Mouse (Mus musculus): Measurements from ENCODE around the gene Thbs2. TPM values are rescaled to one million over a fixed set of nuclear protein-coding genes. Genes with fewer than 3 reads are reported as not detected.
A peak's percentile ranks its signal among the peaks of the same experiment; 100 is the strongest.

The Thbs2 gene
- polyA plus RNA-seq, 1 experiment from 2014 or later = 2.7 TPM

DNA sequence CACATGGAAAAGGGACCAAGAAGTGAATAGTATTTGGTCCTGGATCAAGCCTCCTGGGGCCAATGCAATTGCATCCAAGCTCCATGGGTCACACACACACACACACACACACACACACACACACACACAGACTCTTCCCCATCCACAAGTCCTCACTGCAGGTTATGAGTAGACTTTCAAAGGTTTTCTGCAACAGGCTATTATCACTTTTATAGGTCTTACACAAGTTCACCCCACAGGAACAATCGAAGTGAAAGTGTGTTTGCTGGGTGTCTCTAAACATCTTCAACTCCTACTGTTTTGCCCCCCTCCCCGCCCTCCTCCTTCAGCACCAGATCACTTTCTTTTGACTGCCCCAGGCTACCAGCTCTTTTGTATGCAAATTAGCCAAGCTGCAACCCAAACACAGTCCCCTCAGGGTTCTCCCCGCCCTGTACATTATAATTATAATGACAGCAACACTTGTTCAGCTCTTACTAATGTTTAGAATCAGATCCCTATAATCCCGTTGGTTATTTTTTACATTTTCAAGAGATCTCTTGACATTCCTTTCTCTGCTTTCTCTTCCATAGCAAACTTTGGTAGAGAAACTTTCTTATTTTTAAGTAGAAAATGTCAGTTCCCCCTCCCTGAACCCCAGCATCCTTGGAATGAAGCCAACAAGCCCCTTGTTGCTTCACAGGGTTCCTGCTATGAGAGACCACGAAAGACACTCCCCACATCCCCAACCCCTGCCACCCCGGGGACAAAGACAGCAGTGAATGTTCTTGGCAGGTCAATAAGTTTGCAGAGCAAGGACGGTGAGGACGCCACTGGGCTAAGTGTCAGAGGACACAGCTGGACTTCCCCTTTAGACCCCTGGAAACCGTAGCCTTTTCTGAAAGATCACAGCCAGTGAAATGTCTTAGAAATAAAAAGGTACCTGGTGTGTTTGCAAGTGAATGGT, 714 bp downstream of the Thbs2 start:
- Histone ChIP-seq H3K9ac (ENCODE audit: low read depth, low read length) (peak overlapping the region; percentile 47; the same call in 1 of the 2 replicates), H3K4me3 (ENCODE audit: low read depth, low read length) (peak overlapping the region; percentile 26), H3K9me3 (replicated peaks; ENCODE audit: control insufficient read depth, low read length) (no peaks in the 10 kb centered on the region), H3K27ac (ENCODE audit: low read depth, low read length) (no peak overlapping the region), H3K36me3 (ENCODE audit: control insufficient read depth, insufficient read depth, low read length) (no peaks in the 10 kb centered on the region), H3K4me1 (ENCODE audit: control insufficient read depth, insufficient read depth, low read length) (no peaks in the 10 kb centered on the region; the same call in 1 of the 2 replicates), H3K27me3 (ENCODE audit: control insufficient read depth, insufficient read depth, low read length) (no peaks in the 10 kb centered on the region), H3K4me2 (peak overlapping the region; percentile 52)
- 7% methylated on average over 9 of the region's 9 CpGs for WGBS (ENCODE audit: insufficient replicate concordance)
- ATAC-seq (replicated peaks; ENCODE audit: insufficient number of reproducible peaks, low FRiP score, low TSS enrichment) = no peak

- Histone ChIP-seq H3K9ac (ENCODE audit: low read depth, low read length) (no peak overlapping the region), H3K27ac (ENCODE audit: low read depth, low read length) (no peak overlapping the region), H3K4me3 (ENCODE audit: low read depth, low read length) (no peak overlapping the region), H3K27me3 (ENCODE audit: control insufficient read depth, insufficient read depth, low read length) (no peaks in the 10 kb centered on the region), H3K4me1 (ENCODE audit: control insufficient read depth, insufficient read depth, low read length) (no peaks in the 10 kb centered on the region; the same call in 1 of the 2 replicates), H3K4me2 (no peak overlapping the region), H3K36me3 (ENCODE audit: control insufficient read depth, insufficient read depth, low read length) (no peaks in the 10 kb centered on the region), H3K9me3 (replicated peaks; ENCODE audit: control insufficient read depth, low read length) (no peaks in the 10 kb centered on the region)
- ATAC-seq (replicated peaks; ENCODE audit: insufficient number of reproducible peaks, low FRiP score, low TSS enrichment) = no peak
- WGBS (ENCODE audit: insufficient replicate concordance) = 71% methylated on average over 6 of the region's 6 CpGs
These were observed 2.1 kb downstream of the Thbs2 start for GRCm38 (mm10) chr17:14691901-14692300.

DNA sequence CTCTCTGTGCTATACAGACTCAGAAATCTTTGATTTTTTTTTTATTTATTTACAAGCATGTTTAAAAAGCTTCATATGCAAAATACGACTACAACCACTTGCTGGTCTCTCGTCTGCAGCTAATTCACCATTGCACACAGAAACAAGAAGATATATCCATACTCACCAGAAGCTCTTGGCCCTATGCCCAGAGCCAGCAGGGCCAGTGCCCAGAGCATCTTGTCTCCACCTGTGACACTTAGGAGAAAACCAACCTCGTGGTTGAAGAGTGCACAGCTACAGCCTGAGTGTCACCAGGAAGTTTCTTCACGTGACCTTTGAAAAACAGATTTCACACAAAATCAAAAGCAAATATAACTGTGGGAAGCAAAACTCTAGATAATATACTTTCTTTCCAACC, 2.8 kb downstream of the Thbs2 start:
- 61% methylated on average over 4 of the region's 4 CpGs for WGBS (ENCODE audit: insufficient replicate concordance)
- Histone ChIP-seq H3K27ac (ENCODE audit: low read depth, low read length) (no peak overlapping the region), H3K9ac (ENCODE audit: low read depth, low read length) (no peak overlapping the region), H3K4me3 (ENCODE audit: low read depth, low read length) (no peak overlapping the region), H3K4me1 (ENCODE audit: control insufficient read depth, insufficient read depth, low read length) (no peaks in the 10 kb centered on the region; the same call in 1 of the 2 replicates), H3K9me3 (replicated peaks; ENCODE audit: control insufficient read depth, low read length) (no peaks in the 10 kb centered on the region), H3K36me3 (ENCODE audit: control insufficient read depth, insufficient read depth, low read length) (no peaks in the 10 kb centered on the region), H3K27me3 (ENCODE audit: control insufficient read depth, insufficient read depth, low read length) (no peaks in the 10 kb centered on the region), H3K4me2 (no peak overlapping the region)
- no peak for ATAC-seq (replicated peaks; ENCODE audit: insufficient number of reproducible peaks, low FRiP score, low TSS enrichment)

DNA sequence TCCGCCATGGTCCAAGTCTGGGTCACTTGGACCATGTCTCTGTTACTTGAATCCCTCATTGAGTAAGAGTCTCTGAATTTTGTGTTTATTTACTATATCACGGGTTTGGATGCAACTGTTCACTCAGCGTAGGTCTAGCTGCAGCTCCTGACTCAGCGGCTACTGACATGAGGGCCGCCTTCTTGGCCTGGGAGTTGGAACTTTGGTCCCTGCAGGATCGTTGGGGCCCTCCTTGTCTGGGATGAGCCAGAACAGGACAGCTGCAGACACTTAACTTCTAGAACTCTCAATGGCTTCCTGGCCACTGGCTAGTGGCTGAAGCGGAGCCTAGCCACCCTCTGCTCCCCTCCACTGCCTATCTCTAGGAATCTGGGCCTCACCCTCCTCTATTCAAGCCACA, 11.2 kb downstream of the Thbs2 start:
- Histone ChIP-seq H3K4me3 (ENCODE audit: low read depth, low read length) (no peak overlapping the region), H3K27me3 (ENCODE audit: control insufficient read depth, insufficient read depth, low read length) (no peaks in the 10 kb centered on the region; the same call in 1 of the 2 replicates), H3K9ac (ENCODE audit: low read depth, low read length) (no peak overlapping the region), H3K9me3 (replicated peaks; ENCODE audit: control insufficient read depth, low read length) (no peaks in the 10 kb centered on the region), H3K36me3 (ENCODE audit: control insufficient read depth, insufficient read depth, low read length) (no peaks in the 10 kb centered on the region), H3K27ac (ENCODE audit: low read depth, low read length) (no peak overlapping the region), H3K4me2 (no peak overlapping the region), H3K4me1 (ENCODE audit: control insufficient read depth, insufficient read depth, low read length) (no peaks in the 10 kb centered on the region)
- 89% methylated on average over 7 of the region's 7 CpGs for WGBS (ENCODE audit: insufficient replicate concordance)
- no peak for ATAC-seq (replicated peaks; ENCODE audit: insufficient number of reproducible peaks, low FRiP score, low TSS enrichment)

DNA sequence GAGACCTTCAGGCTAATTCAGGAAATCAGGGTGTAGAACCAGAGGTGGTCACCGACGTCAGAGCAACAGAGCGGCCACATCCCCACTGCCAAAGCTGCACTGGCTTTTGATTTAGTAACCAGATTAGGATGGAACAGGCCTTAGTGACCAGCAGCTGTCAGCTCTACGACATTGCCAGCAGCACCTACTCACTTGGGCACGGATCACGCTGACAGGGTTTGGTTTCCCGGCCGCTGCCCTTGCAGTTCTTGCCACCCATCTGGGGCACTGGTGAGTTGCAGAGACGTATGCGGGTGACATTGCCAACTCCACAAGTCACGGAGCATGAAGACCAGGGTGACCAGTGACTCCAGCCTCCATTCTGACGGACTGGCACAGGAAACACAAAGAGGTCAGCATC, 13.0 kb downstream of the Thbs2 start:
- 89% methylated on average over 12 of the region's 12 CpGs for WGBS (ENCODE audit: insufficient replicate concordance)
- no peak for ATAC-seq (replicated peaks; ENCODE audit: insufficient number of reproducible peaks, low FRiP score, low TSS enrichment)
- H3K4me3 ChIP-seq (ENCODE audit: low read depth, low read length) = no peak overlapping the region

DNA sequence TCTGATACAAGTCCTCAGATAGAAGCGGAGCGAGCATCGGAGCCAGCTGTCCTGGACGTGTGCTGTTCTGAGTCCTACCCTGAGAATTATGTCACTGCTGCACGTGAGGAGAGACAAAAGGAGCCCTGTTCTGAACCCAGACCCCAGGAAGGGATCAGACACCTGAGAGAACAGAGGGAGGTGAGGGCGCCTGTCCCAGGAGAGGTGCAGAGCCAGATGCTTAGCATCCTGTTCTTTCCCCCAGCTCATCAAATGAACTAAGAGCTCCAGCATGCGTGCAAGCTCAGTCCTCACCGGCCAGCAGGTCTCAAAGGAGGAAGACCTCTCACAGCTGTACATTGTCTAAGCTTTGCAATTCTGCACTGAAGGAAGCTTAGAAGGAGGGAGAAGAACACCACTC, 16.8 kb downstream of the Thbs2 start:
- no peaks in the 10 kb centered on the region for H3K4me1 ChIP-seq (ENCODE audit: control insufficient read depth, insufficient read depth, low read length)
- ATAC-seq (replicated peaks; ENCODE audit: insufficient number of reproducible peaks, low FRiP score, low TSS enrichment) = no peak
- H3K9me3 ChIP-seq (replicated peaks; ENCODE audit: control insufficient read depth, low read length) = no peaks in the 10 kb centered on the region
- H3K27ac ChIP-seq (ENCODE audit: low read depth, low read length) = no peak overlapping the region
- no peak overlapping the region for H3K9ac ChIP-seq (ENCODE audit: low read depth, low read length)
- H3K36me3 ChIP-seq (ENCODE audit: control insufficient read depth, insufficient read depth, low read length) = no peaks in the 10 kb centered on the region
- H3K4me2 ChIP-seq = no peak overlapping the region
- WGBS (ENCODE audit: insufficient replicate concordance) = 68% methylated on average over 8 of the region's 8 CpGs
- H3K4me3 ChIP-seq (ENCODE audit: low read depth, low read length) = no peak overlapping the region
- H3K27me3 ChIP-seq (ENCODE audit: control insufficient read depth, insufficient read depth, low read length) = peaks cover 3% of the 10 kb centered on the region

More for the DNA sequence above, 13.0 kb downstream of the Thbs2 start:
- H3K27me3 ChIP-seq (ENCODE audit: control insufficient read depth, insufficient read depth, low read length) = peaks cover 2% of the 10 kb centered on the region
- H3K9ac ChIP-seq (ENCODE audit: low read depth, low read length) = no peak overlapping the region
- H3K4me2 ChIP-seq = no peak overlapping the region
- H3K27ac ChIP-seq (ENCODE audit: low read depth, low read length) = no peak overlapping the region
- H3K9me3 ChIP-seq (replicated peaks; ENCODE audit: control insufficient read depth, low read length) = no peaks in the 10 kb centered on the region
- no peaks in the 10 kb centered on the region for H3K4me1 ChIP-seq (ENCODE audit: control insufficient read depth, insufficient read depth, low read length)
- no peaks in the 10 kb centered on the region for H3K36me3 ChIP-seq (ENCODE audit: control insufficient read depth, insufficient read depth, low read length)

DNA sequence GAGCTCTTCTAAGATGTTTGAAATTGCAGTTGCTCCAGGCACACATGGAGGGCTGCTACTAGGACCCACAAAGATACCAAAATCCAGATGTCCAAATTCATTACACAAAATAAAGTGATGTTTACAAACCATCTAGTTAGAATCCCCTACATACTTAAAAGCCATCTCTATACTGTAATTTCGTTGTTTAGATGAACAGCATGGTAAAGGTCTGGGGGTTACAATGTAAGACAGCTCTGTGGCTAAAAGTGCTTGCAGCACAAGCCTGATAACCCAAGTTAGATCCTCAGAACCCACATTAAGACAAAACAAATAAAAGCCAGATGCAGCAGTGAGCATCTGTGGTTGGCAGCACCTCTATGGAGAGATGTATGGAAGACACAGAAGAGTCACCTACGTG, 18.5 kb downstream of the Thbs2 start:
- Histone ChIP-seq H3K27ac (ENCODE audit: low read depth, low read length) (no peak overlapping the region), H3K4me3 (ENCODE audit: low read depth, low read length) (no peak overlapping the region), H3K9ac (ENCODE audit: low read depth, low read length) (no peak overlapping the region), H3K36me3 (ENCODE audit: control insufficient read depth, insufficient read depth, low read length) (no peaks in the 10 kb centered on the region), H3K27me3 (ENCODE audit: control insufficient read depth, insufficient read depth, low read length) (peaks cover 3% of the 10 kb centered on the region), H3K4me1 (ENCODE audit: control insufficient read depth, insufficient read depth, low read length) (no peaks in the 10 kb centered on the region), H3K9me3 (replicated peaks; ENCODE audit: control insufficient read depth, low read length) (no peaks in the 10 kb centered on the region), H3K4me2 (no peak overlapping the region)
- no peak for ATAC-seq (replicated peaks; ENCODE audit: insufficient number of reproducible peaks, low FRiP score, low TSS enrichment)
- 75% methylated on average over 2 of the region's 2 CpGs for WGBS (ENCODE audit: insufficient replicate concordance)

DNA sequence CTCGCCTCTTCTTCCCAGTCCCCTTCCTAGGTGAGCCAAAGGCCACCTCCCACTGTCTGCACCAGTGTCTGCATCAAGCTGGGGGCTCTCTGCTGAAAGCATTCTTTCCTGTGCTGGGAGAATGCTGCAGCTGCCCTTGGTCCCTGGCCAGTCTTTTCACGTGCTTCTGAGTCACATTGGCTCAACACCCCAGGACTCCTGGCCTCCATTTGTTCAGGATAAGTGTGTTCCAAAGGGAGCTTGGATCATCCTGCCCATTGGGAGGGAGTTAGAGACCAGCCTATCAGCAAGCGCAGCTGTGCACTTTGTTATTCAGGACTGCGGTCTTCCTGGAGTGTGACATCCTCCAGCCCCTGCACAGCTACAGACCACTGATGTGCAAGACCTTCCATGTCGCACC, 21.6 kb downstream of the Thbs2 start:
- no peak; the same call in 1 of the 2 replicates for ATAC-seq (replicated peaks; ENCODE audit: insufficient number of reproducible peaks, low FRiP score, low TSS enrichment)
- no peak overlapping the region for H3K4me2 ChIP-seq
- H3K36me3 ChIP-seq (ENCODE audit: control insufficient read depth, insufficient read depth, low read length) = no peaks in the 10 kb centered on the region
- peaks cover 3% of the 10 kb centered on the region; the same call in 1 of the 2 replicates for H3K27me3 ChIP-seq (ENCODE audit: control insufficient read depth, insufficient read depth, low read length)
- no peaks in the 10 kb centered on the region for H3K9me3 ChIP-seq (replicated peaks; ENCODE audit: control insufficient read depth, low read length)
- no peak overlapping the region for H3K27ac ChIP-seq (ENCODE audit: low read depth, low read length)
- no peak overlapping the region for H3K4me3 ChIP-seq (ENCODE audit: low read depth, low read length)
- H3K4me1 ChIP-seq (ENCODE audit: control insufficient read depth, insufficient read depth, low read length) = no peaks in the 10 kb centered on the region
- WGBS (ENCODE audit: insufficient replicate concordance) = 54% methylated on average over 5 of the region's 5 CpGs
- no peak overlapping the region for H3K9ac ChIP-seq (ENCODE audit: low read depth, low read length)

DNA sequence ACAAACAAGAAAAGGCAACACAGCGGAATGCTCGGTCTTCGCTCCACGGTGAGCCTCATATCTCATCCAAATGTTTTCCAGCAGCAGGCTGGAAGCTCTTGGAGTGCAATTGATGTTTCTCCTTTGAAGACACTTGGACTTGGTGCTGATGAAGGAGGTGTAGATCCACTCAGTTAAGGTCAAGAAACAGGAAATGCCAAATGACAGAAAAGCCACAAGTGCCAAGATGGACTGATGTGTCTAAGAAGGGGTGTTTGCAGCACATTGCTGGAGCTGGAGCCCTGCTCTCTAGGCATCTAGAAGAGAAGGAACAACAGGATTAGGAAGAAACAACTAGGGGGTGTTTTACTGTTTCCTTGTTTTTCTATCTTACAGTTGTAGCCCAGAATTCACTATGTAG, 26.8 kb downstream of the Thbs2 start:
- Histone ChIP-seq H3K9ac (ENCODE audit: low read depth, low read length) (no peak overlapping the region), H3K4me2 (no peak overlapping the region), H3K27ac (ENCODE audit: low read depth, low read length) (no peak overlapping the region), H3K4me3 (ENCODE audit: low read depth, low read length) (no peak overlapping the region), H3K27me3 (ENCODE audit: control insufficient read depth, insufficient read depth, low read length) (no peaks in the 10 kb centered on the region), H3K4me1 (ENCODE audit: control insufficient read depth, insufficient read depth, low read length) (no peaks in the 10 kb centered on the region), H3K36me3 (ENCODE audit: control insufficient read depth, insufficient read depth, low read length) (no peaks in the 10 kb centered on the region), H3K9me3 (replicated peaks; ENCODE audit: control insufficient read depth, low read length) (no peaks in the 10 kb centered on the region)
- no peak for ATAC-seq (replicated peaks; ENCODE audit: insufficient number of reproducible peaks, low FRiP score, low TSS enrichment)
- 73% methylated on average over 4 of the region's 4 CpGs for WGBS (ENCODE audit: insufficient replicate concordance)

Data from heart, embryonic 11.5 days (tissue).